Mouse (Mus musculus) C2C12 (cell line): ENCODE results near the gene Idh1. TPM values are rescaled to one million over a fixed set of nuclear protein-coding genes. Genes with fewer than 3 reads are reported as not detected.

Source experiments
- H3K27me3 ChIP-seq: one replicate; pipeline ENCODE4 v1.6.1; 2011; ENCODE audit not compliant: control insufficient read depth, insufficient read depth, insufficient read length
- H3K36me3 ChIP-seq: one replicate; pipeline ENCODE4 v1.6.1; 2011; ENCODE audit not compliant: control insufficient read depth, insufficient read depth
- H3K4me3 ChIP-seq: one replicate; pipeline ENCODE4 v1.5.1; 2011; ENCODE audit warnings: mild to moderate bottlenecking, control low read depth; ENCODE audit not compliant: poor library complexity, insufficient read depth, severe bottlenecking
- H3K79me2 ChIP-seq: one replicate; pipeline ENCODE4 v1.6.1; 2011; ENCODE audit not compliant: control insufficient read depth, insufficient read depth
- H3K79me3 ChIP-seq: one replicate; pipeline ENCODE4 v1.6.1; 2011; ENCODE audit warnings: low read depth, control low read depth
- H3ac ChIP-seq: one replicate; pipeline ENCODE3; 2011; ENCODE audit warnings: low read depth; ENCODE audit not compliant: control insufficient read depth, insufficient read length
- CEBPB ChIP-seq: IDR thresholded peaks from one replicate; pipeline ENCODE4 v1.6.1; 2011; ENCODE audit warnings: low read depth, mild to moderate bottlenecking, control low read depth, moderate library complexity
- CTCF ChIP-seq: IDR thresholded peaks from one replicate; pipeline ENCODE4 v1.5.1; 2011; ENCODE audit not compliant: control insufficient read depth, insufficient read depth, insufficient read length
- FOSL1 ChIP-seq: IDR thresholded peaks from one replicate; pipeline ENCODE4 v1.8.0; 2011; ENCODE audit warnings: mild to moderate bottlenecking, low read length; ENCODE audit not compliant: poor library complexity, insufficient read depth, severe bottlenecking
- MAX ChIP-seq: IDR thresholded peaks from one replicate; pipeline ENCODE4 v1.6.1; 2011; ENCODE audit warnings: mild to moderate bottlenecking, control low read depth
- MYOD1 ChIP-seq: IDR thresholded peaks from one replicate; pipeline ENCODE4 v1.6.1; 2011; ENCODE audit warnings: low read depth; ENCODE audit not compliant: control insufficient read depth, insufficient read length
- MYOG ChIP-seq: IDR thresholded peaks from one replicate; pipeline ENCODE4 v1.6.1; 2011; ENCODE audit not compliant: control insufficient read depth, insufficient read length; ENCODE audit errors: extremely low read depth
- USF1 ChIP-seq: IDR thresholded peaks from one replicate; pipeline ENCODE4 v1.6.1; 2011; ENCODE audit warnings: low read depth, mild to moderate bottlenecking, control low read depth, moderate library complexity
- polyA plus RNA-seq: library from polyadenylated mRNA; unstranded; fragments of >200 nt; fragmentation: generic; extraction: Trizol; gene quantifications from one replicate; pipeline ENCODE4 v1.2.1, GENCODE M21; 2012; ENCODE audit warnings: missing spikeins

Gene Idh1
- polyA plus RNA-seq, 1 experiment: 38.7 TPM

DNA sequence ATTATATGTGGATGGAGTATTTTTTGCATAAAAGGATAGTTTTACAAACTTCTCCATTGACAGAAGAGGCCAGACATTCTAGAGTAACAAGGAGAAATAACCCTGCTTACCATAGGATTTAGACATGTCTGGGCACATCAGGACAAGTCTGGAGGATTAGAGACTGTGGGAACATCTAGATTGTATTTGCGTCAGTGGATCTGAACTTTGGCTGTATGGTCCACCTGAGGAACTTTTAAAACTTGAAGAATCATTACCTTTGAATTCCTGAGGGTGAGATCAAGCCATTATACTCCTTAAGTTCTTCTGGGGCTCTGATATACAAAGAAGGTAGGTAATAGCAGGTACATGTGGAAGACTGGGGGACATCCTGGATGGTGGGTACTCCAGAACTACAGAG is 54.6 kb downstream of the Idh1 start:
- TF ChIP-seq CTCF (no peak), FOSL1 (no peak), MYOD1 (no peak)
- Histone ChIP-seq H3K79me3 (no peaks in the 10 kb centered on the region), H3K27me3 (no peaks in the 10 kb centered on the region), H3ac (no peak overlapping the region), H3K36me3 (no peaks in the 10 kb centered on the region), H3K4me3 (no peak overlapping the region), H3K79me2 (no peaks in the 10 kb centered on the region)

DNA sequence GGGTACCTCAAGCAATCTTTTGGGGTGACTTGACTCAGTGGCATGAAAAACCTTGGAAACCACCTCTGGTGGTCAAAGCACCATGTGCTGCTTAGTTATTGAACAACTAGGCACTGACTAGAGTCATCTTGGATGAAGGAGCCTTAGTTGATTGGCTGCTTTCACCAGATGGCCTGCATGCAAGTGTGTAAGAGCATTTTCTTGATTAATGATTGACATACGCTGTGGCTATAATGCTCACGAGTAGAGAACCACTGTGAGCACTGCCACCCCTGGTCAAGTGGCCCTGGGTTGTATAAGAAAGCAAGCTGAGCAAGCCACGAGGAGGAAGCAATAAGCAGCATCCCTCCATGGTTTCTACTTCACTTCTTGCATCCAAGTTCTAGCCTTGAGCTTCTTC is 56.1 kb downstream of the Idh1 start:
- Histone ChIP-seq H3K27me3 (no peaks in the 10 kb centered on the region), H3K4me3 (no peak overlapping the region), H3K36me3 (no peaks in the 10 kb centered on the region), H3K79me3 (no peaks in the 10 kb centered on the region), H3K79me2 (no peaks in the 10 kb centered on the region), H3ac (no peak overlapping the region)
- TF ChIP-seq FOSL1: no peak
- no peak for TF ChIP-seq USF1
- TF ChIP-seq CTCF: no peak
- no peak for TF ChIP-seq CEBPB
- no peak for TF ChIP-seq MYOD1
- no peak for TF ChIP-seq MAX
- no peak for TF ChIP-seq MYOG

DNA sequence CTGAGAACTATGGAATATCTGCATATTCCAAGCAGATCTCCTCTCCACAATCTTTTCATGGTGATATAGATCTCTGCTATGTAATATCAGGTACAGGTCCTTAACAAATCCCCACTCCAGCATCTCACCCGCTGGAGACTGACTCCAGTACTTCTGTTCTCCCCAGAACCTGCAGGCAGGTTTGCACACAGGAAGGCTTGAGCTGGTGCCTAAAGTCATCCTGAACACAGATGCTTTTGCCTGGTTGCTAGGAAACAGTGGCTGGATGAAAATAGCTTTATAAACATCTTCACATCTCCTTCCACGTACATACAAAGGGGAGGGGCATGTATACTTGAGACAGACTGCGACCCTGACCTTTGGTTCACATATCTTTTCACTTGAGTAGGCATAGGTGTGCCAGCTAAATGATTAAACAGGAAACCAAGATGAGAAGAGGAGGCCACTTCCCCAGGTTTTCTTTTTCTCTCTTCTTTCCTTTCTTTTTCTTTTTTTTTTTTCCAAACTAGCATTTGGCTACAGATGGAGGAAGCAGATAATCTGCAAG is 56.6 kb downstream of the Idh1 start:
- H3K36me3 ChIP-seq: no peaks in the 10 kb centered on the region
- TF ChIP-seq MAX (no peak), MYOD1 (no peak), USF1 (no peak), CTCF (no peak), FOSL1 (no peak), CEBPB (no peak), MYOG (no peak)
- no peak overlapping the region for H3ac ChIP-seq
- H3K79me3 ChIP-seq: no peaks in the 10 kb centered on the region
- H3K4me3 ChIP-seq: no peak overlapping the region
- no peaks in the 10 kb centered on the region for H3K27me3 ChIP-seq
- no peaks in the 10 kb centered on the region for H3K79me2 ChIP-seq

DNA sequence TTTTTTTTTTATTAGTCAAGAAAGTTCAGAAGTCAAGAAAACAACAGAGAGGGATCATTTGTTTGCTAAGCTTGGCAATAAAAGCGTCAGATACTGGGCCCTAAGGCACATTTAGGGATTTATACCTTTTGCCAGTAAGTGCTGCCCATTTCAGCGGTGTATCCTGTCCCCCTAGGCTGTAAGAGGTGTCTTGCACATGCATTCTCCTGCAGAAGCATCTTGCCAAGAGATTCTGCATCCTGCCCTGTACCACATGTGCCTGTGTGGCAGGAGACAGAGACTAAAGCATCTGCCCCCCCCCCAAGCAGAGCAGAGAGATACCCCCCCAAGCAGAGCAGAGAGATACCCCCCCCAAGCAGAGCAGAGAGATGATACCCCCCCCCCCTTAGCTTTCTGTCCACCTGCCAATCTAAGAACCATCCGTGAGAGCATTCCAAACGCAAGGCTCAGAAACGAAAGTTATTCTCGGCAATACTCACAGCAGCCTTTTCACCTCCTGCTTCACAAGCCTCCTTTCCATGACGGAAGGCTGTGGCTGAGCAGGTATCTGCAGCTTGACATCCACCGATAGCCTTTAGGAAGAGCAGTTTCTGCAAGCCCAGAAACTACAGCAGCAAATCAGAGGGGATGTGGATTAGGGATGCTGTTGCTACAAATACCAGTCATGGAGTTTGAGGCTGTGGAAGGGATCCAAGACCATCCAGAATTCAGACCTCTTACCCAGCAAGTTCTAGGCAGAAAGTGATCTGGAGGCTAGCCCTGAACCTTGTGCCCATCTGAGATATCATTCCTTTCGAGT is 63.5 kb downstream of the Idh1 start, which contains the start of gene D630023F18Rik:
Gene D630023F18Rik (minus strand): TSS at position 641 of the 799 bp plus-strand sequence.
- H3K4me3 ChIP-seq: no peak within 1 kb of the TSS
- no peak for TF ChIP-seq CTCF
- no peak for TF ChIP-seq FOSL1
- TF ChIP-seq MAX: no peak
- TF ChIP-seq MYOG: no peak
- TF ChIP-seq USF1: no peak
- no peak for TF ChIP-seq MYOD1
- TF ChIP-seq CEBPB: no peak

DNA sequence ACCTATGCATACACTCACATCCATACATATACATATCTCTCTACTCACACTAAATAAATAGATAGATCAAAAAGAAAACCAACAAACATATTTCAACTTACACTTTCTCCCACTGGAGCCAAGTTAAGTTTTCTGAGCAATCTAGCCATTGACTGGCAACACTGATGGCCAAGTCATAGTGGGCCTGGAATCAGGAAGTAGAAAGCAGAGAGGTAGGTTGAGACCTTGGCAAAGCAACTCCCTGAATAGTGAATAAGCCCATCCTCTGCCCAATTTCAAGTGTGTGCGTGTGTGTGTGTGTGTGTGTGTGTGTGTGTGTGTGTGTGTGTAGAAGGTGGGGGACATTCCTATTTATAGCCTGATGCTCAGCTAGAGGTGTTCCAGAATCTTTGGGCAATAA is 66.9 kb downstream of the Idh1 start, which contains the start of gene Gm28845:
Gene Gm28845 (minus strand): TSS at position 121 of the 400 bp plus-strand sequence.
- Histone ChIP-seq H3K27me3 (no peaks in the 10 kb centered on the region), H3K79me2 (no peaks in the 10 kb centered on the region), H3ac (no peak within 1 kb of the TSS), H3K79me3 (no peaks in the 10 kb centered on the region), H3K36me3 (no peaks in the 10 kb centered on the region), H3K4me3 (no peak within 1 kb of the TSS)
- no peak for TF ChIP-seq CTCF
- no peak for TF ChIP-seq FOSL1
- TF ChIP-seq USF1: no peak
- no peak for TF ChIP-seq MAX
- TF ChIP-seq MYOG: no peak
- TF ChIP-seq MYOD1: no peak
- TF ChIP-seq CEBPB: no peak

More for the DNA sequence above, 63.5 kb downstream of the Idh1 start, which contains the start of gene D630023F18Rik:
- H3K27me3 ChIP-seq: no peaks in the 10 kb centered on the region
- H3K79me3 ChIP-seq: no peaks in the 10 kb centered on the region
- H3K79me2 ChIP-seq: no peaks in the 10 kb centered on the region
- H3K36me3 ChIP-seq: no peaks in the 10 kb centered on the region
- H3ac ChIP-seq: no peak within 1 kb of the TSS
